Mouse (Mus musculus) gastrocnemius, adult 18-20 months (tissue): Measurements from ENCODE around the gene Ubxn11. TPM values are rescaled to one million over a fixed set of nuclear protein-coding genes. Genes with fewer than 3 reads are reported as not detected.

ENCODE experiments used
- DNase-seq: peaks from one replicate; pipeline ENCODE4 v3.0.0; 2021; ENCODE audit warnings: low spot score
- total RNA-seq, 2 experiments: library from RNA; stranded (reverse); gene quantifications; 2 replicates each; pipeline ENCODE4 v1.2.3; 2021

The Ubxn11 gene
- total RNA-seq, 2 experiments from 2014 or later = 1.3 to 1.6 TPM

- no peak for DNase-seq
Observed at GRCm38 (mm10) chr4:134118126-134118800, 15.9 kb downstream of the Ubxn11 start.

- no peak for DNase-seq
Observed at GRCm38 (mm10) chr4:134119042-134119441, 16.7 kb downstream of the Ubxn11 start.

- no peak for DNase-seq
Observed at GRCm38 (mm10) chr4:134119644-134120043, 17.3 kb downstream of the Ubxn11 start.

- no peak for DNase-seq
Observed at GRCm38 (mm10) chr4:134120192-134120805, 17.9 kb downstream of the Ubxn11 start.

- no peak for DNase-seq
Observed at GRCm38 (mm10) chr4:134120916-134121315, 18.5 kb downstream of the Ubxn11 start.

GRCm38 (mm10) chr4:134121571-134121970, 19.2 kb downstream of the Ubxn11 start:
- DNase-seq = no peak

GRCm38 (mm10) chr4:134122281-134122680, 19.9 kb downstream of the Ubxn11 start:
- no peak for DNase-seq

- no peak for DNase-seq
Observed at GRCm38 (mm10) chr4:134123147-134123546, 20.8 kb downstream of the Ubxn11 start.

- no peak for DNase-seq
Observed at GRCm38 (mm10) chr4:134123680-134124551, 21.5 kb downstream of the Ubxn11 start.

GRCm38 (mm10) chr4:134125383-134126060, 23.2 kb downstream of the Ubxn11 start:
- no peak for DNase-seq

GRCm38 (mm10) chr4:134126300-134127120, 24.1 kb downstream of the Ubxn11 start:
- DNase-seq = no peak

GRCm38 (mm10) chr4:134127121-134127455, 24.7 kb downstream of the Ubxn11 start:
- no peak for DNase-seq

- no peak for DNase-seq
Observed at GRCm38 (mm10) chr4:134127793-134128192, 25.4 kb downstream of the Ubxn11 start.

- peak; percentile 78 for DNase-seq
Observed at GRCm38 (mm10) chr4:134128221-134128982, 26.0 kb downstream of the Ubxn11 start, which contains the start of gene Sh3bgrl3. Sh3bgrl3 (minus strand) TSS chr4:134128789.

- no peak for DNase-seq
Observed at GRCm38 (mm10) chr4:134128983-134129362, 26.6 kb downstream of the Ubxn11 start.

- no peak for DNase-seq
Observed at GRCm38 (mm10) chr4:134129482-134129881, 27.1 kb downstream of the Ubxn11 start.

GRCm38 (mm10) chr4:134132117-134132516, 29.7 kb downstream of the Ubxn11 start:
- DNase-seq = no peak

- DNase-seq = peak; percentile 37
Observed at GRCm38 (mm10) chr4:134132519-134133095, 30.2 kb downstream of the Ubxn11 start.

- DNase-seq = no peak
Observed at GRCm38 (mm10) chr4:134136280-134136926, 34.0 kb downstream of the Ubxn11 start.
